Mouse (Mus musculus) heart, postnatal 0 days (tissue): ENCODE measurements around the gene Bcl9l. TPM values are rescaled to one million over a fixed set of nuclear protein-coding genes. Genes with fewer than 3 reads are reported as not detected.
A peak's percentile ranks its signal among the peaks of the same experiment; 100 is the strongest.

Experiments
- ATAC-seq: fragments of 200-750 bp; cut with Nextera tagmentation; 2 replicates; pipeline ENCODE4 v1.8.0; 2017; ENCODE audit warnings: low read depth, moderate number of reproducible peaks, moderate library complexity; ENCODE audit not compliant: insufficient read depth
- DNase-seq: peaks from one replicate; pipeline ENCODE4 v3.0.0-alpha.2; 2016; ENCODE audit warnings: low spot score
- H3K27ac ChIP-seq: fragments of 300-500 bp; sonication (generic); 2 replicates; pipeline ENCODE4 v1.5.1; 2014; ENCODE audit warnings: low read depth, mild to moderate bottlenecking
- H3K27me3 ChIP-seq: fragments of 300-500 bp; sonication (generic); 2 replicates; pipeline ENCODE4 v1.6.1; 2014; ENCODE audit warnings: low read length, mixed read lengths; ENCODE audit not compliant: control insufficient read depth, insufficient read depth
- H3K36me3 ChIP-seq: fragments of 300-500 bp; sonication (generic); replicated peaks from 2 replicates; pipeline ENCODE4 v1.6.1; 2014; ENCODE audit warnings: low read length, mixed read lengths; ENCODE audit not compliant: control insufficient read depth, insufficient read depth
- H3K4me1 ChIP-seq: fragments of 300-500 bp; sonication (generic); 2 replicates; pipeline ENCODE4 v1.6.1; 2014; ENCODE audit warnings: antibody characterized with exemption; ENCODE audit not compliant: control insufficient read depth, insufficient read depth
- H3K4me2 ChIP-seq: fragments of 300-500 bp; sonication (generic); 2 replicates; pipeline ENCODE4 v1.6.1; 2014; ENCODE audit warnings: low read depth, mild to moderate bottlenecking, low read length, moderate library complexity
- H3K4me3 ChIP-seq: fragments of 300-500 bp; sonication (generic); 2 replicates; pipeline ENCODE4 v1.5.1; 2014; ENCODE audit warnings: low read depth, low read length
- H3K9ac ChIP-seq: fragments of 300-500 bp; sonication (generic); replicated peaks from 2 replicates; pipeline ENCODE4 v1.6.1; 2014; ENCODE audit warnings: low read depth, low read length, mixed read lengths
- H3K9me3 ChIP-seq: fragments of 300-500 bp; sonication (generic); replicated peaks from 2 replicates; pipeline ENCODE4 v1.6.1; 2016; ENCODE audit warnings: low read length; ENCODE audit not compliant: control insufficient read depth
- CTCF ChIP-seq: IDR thresholded peaks from 2 replicates; pipeline ENCODE4 v1.5.1; 2016; ENCODE audit warnings: antibody characterized with exemption, control low read depth, low read depth
- EP300 ChIP-seq: IDR thresholded peaks from 2 replicates; pipeline ENCODE4 v1.6.1; 2016; ENCODE audit warnings: antibody characterized with exemption, low read depth
- WGBS: fragments of 180-500 bp; shearing (Covaris S2); extraction: QIAGEN DNeasy Blood & Tissue Kit; methylation state at CpG from one replicate; pipeline ENCODE4 v1.1.7; 2014; 5-methylcytosine and 5-hydroxymethylcytosine counted together
- polyA plus RNA-seq: library from polyadenylated mRNA; unstranded; fragments of >200 nt; fragmentation: Nextera tagmentation; extraction: Ambion mirVana; gene quantifications from 2 replicates; pipeline ENCODE4 v1.2.1, GENCODE M21; 2015
- total RNA-seq: library from RNA; depleted of rRNA; stranded (reverse); fragments of >200 nt; gene quantifications from 2 replicates; pipeline ENCODE4 v1.2.3, GENCODE M21; 2014; ENCODE audit warnings: low replicate concordance

The Bcl9l gene
- total and polyA plus RNA-seq, 2 experiments from 2014 or later: 5.2 to 12.4 TPM

- no peak for TF ChIP-seq EP300
- no peak for TF ChIP-seq CTCF
- Histone ChIP-seq H3K9me3 (no peaks in the 10 kb centered on the region), H3K4me2 (no peak overlapping the region), H3K9ac (no peak overlapping the region), H3K27ac (no peak overlapping the region), H3K4me3 (no peak overlapping the region), H3K27me3 (no peaks in the 10 kb centered on the region), H3K4me1 (peaks cover 40% of the 10 kb centered on the region), H3K36me3 (peaks cover 48% of the 10 kb centered on the region)
- no peak for ATAC-seq
- DNase-seq: no peak
- 75% methylated on average over 18 of the region's 18 CpGs for WGBS
Measured at GRCm38 (mm10) chr9:44508124-44508619, 25.5 kb downstream of the Bcl9l start.

- Histone ChIP-seq H3K4me3 (no peak overlapping the region), H3K27me3 (no peaks in the 10 kb centered on the region), H3K36me3 (peaks cover 48% of the 10 kb centered on the region), H3K4me1 (peaks cover 40% of the 10 kb centered on the region), H3K27ac (peak overlapping the region; percentile 87), H3K4me2 (peak overlapping the region; percentile 85), H3K9me3 (no peaks in the 10 kb centered on the region), H3K9ac (peak overlapping the region; percentile 58; the same call in 1 of the 2 replicates)
- DNase-seq (no peak), ATAC-seq (no peak)
- TF ChIP-seq EP300: 0 out of 2 replicates have a peak, but pooled peaks have one; percentile 27
- no peak for TF ChIP-seq CTCF
- WGBS: 73% methylated on average over 19 of the region's 19 CpGs
Measured at GRCm38 (mm10) chr9:44508721-44509486, 26.3 kb downstream of the Bcl9l start.

GRCm38 (mm10) chr9:44509487-44510354 is 27.1 kb downstream of the Bcl9l start:
- peak; percentile 62 for ATAC-seq
- Histone ChIP-seq H3K4me2 (peak overlapping the region; percentile 85), H3K27ac (peak overlapping the region; percentile 87), H3K9ac (peak overlapping the region; percentile 58), H3K4me1 (peaks cover 40% of the 10 kb centered on the region), H3K4me3 (peak overlapping the region; percentile 55), H3K36me3 (peaks cover 43% of the 10 kb centered on the region), H3K9me3 (no peaks in the 10 kb centered on the region), H3K27me3 (no peaks in the 10 kb centered on the region)
- 4% methylated on average over 26 of the region's 27 CpGs for WGBS
- no peak for TF ChIP-seq EP300
- peak; percentile 67 for TF ChIP-seq CTCF
- peak; percentile 88 for DNase-seq

- H3K27me3 ChIP-seq: no peaks in the 10 kb centered on the region
- TF ChIP-seq EP300: no peak
- TF ChIP-seq CTCF: no peak
- H3K27ac ChIP-seq: peak overlapping the region; percentile 87
- peaks cover 40% of the 10 kb centered on the region for H3K4me1 ChIP-seq
- H3K36me3 ChIP-seq: peaks cover 36% of the 10 kb centered on the region
- DNase-seq: no peak
- no peak for ATAC-seq
- 24% methylated on average over 9 of the region's 9 CpGs for WGBS
- H3K4me3 ChIP-seq: peak overlapping the region; percentile 55; the same call in 1 of the 2 replicates
- H3K4me2 ChIP-seq: peak overlapping the region; percentile 85
- no peaks in the 10 kb centered on the region for H3K9me3 ChIP-seq
- H3K9ac ChIP-seq: peak overlapping the region; percentile 58; the same call in 1 of the 2 replicates
Measured at GRCm38 (mm10) chr9:44510355-44510871, 27.8 kb downstream of the Bcl9l start.

GRCm38 (mm10) chr9:44510872-44511601 is 28.4 kb downstream of the Bcl9l start:
- Histone ChIP-seq H3K4me2 (peak overlapping the region; percentile 85), H3K4me3 (no peak overlapping the region), H3K27me3 (no peaks in the 10 kb centered on the region), H3K9ac (peak overlapping the region; percentile 29; the same call in 1 of the 2 replicates), H3K4me1 (peaks cover 40% of the 10 kb centered on the region), H3K9me3 (no peaks in the 10 kb centered on the region), H3K27ac (peak overlapping the region; percentile 87), H3K36me3 (peaks cover 29% of the 10 kb centered on the region)
- DNase-seq (peak; percentile 56), ATAC-seq (peak; percentile 36)
- WGBS: 43% methylated on average over 5 of the region's 5 CpGs
- TF ChIP-seq CTCF: no peak
- 0 out of 2 replicates have a peak, but pooled peaks have one; percentile 26 for TF ChIP-seq EP300
